Mouse (Mus musculus) lung, postnatal 0 days (tissue): ENCODE measurements around the gene Otud7a.

Experiments
- CTCF ChIP-seq: IDR thresholded peaks from 2 replicates; pipeline ENCODE4 v1.5.1; 2016; ENCODE audit warnings: antibody characterized with exemption, mild to moderate bottlenecking
- EP300 ChIP-seq: IDR thresholded peaks from 2 replicates; pipeline ENCODE4 v1.6.1; 2016; ENCODE audit warnings: antibody characterized with exemption, mild to moderate bottlenecking, control low read depth

DNA sequence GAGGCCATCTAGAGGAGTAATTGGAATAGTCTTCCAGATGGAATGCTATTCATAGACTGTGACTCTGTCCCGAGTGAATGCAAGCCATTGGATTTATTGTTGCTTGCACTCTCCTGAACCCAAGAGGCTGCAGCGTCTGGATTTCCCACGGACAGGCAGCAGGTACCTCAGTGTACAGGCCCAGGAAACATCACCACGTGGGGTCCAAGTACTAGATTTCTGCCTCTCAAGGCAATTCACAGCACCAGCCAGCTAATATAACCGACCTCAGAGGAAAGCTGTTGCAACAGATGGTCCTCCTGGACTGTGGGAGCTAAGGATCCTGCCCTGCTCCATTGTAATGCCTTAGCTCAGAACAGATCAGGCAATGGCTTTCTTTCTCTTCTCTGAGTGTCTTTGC lies 111.8 kb downstream of the Otud7a start:
- no peak for TF ChIP-seq EP300
- TF ChIP-seq CTCF = no peak
